Mouse (Mus musculus) 3134 (cell line): ENCODE data around the gene Cdk5rap3.

ENCODE experiments used
- DNase-seq: peaks from one replicate; pipeline ENCODE4 v3.0.0-alpha.2; 2011; ENCODE audit warnings: low spot score; ENCODE audit not compliant: insufficient read length; ENCODE audit errors: extremely low read depth

Cdk5rap3 gene

GRCm38 (mm10) chr11:96899449-96900306, 16.6 kb downstream of the Cdk5rap3 start:
- DNase-seq: no peak

- no peak for DNase-seq
Measured at GRCm38 (mm10) chr11:96895886-96896285, 20.4 kb downstream of the Cdk5rap3 start.

GRCm38 (mm10) chr11:96893203-96893842, 23.0 kb downstream of the Cdk5rap3 start:
- DNase-seq: no peak

DNA sequence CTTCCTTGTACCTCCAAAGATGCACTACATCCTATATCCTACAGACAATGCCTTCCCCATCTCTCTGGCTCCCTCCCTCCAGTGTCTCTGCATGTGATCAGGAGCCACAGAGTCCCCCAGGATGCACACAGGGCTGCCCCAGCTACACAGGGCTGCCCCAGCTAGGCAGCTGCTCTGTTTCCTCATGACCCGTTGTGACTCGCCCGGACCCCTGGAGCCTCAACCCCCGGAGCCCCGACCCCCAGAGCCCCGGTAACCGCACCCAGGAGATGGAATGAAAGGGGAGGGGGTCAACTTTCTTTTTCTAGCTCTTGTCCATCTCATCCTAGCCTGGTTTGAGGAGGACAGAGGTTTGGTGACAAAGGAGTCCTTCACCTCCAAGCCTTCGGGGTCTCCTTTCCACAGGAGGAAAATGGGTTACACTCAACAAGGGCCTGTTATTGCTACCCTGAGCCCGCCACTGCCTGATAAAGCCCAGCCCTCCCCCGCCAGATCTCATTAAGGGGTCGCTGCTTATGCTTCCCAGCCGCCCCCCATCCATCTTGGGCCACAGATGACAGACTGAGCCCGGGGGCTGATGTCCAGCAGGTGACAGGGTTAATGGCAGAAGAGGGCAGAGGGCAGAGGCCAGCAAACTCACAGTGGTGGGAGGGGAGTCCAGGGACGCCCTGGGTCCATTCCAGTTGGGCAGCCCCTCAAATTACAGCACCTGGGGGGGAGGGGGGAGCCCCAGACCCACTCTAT, 24.3 kb downstream of the Cdk5rap3 start:
- DNase-seq: no peak

- no peak for DNase-seq
Measured at GRCm38 (mm10) chr11:96886942-96887546, 29.3 kb downstream of the Cdk5rap3 start.

DNA sequence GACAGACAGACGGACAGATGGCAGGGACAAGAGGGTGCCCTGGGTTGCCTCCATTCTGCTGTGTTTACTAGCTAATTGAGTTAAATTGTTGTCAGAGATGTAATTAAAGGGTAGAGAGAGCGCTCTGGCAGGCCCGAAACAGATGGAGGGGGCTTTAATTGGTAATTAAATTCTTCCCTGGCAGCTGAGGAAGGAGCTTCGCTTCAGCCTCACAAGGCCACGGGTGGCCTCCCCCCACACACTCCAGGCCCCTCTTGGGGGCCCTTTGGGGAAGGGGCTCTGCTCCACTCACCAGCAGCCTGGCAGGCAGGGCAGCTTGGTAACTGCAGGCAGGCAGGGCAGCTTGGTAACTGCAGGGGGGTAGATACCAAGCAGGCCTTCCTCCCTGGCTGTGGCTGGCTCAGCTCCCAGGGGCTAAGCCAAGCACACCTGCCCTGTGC, 30.4 kb downstream of the Cdk5rap3 start:
- no peak for DNase-seq

- DNase-seq: no peak
Measured at GRCm38 (mm10) chr11:96880296-96880695, 36.0 kb downstream of the Cdk5rap3 start.

GRCm38 (mm10) chr11:96879359-96879758, 36.9 kb downstream of the Cdk5rap3 start:
- DNase-seq: no peak

GRCm38 (mm10) chr11:96878715-96879114, 37.6 kb downstream of the Cdk5rap3 start:
- no peak for DNase-seq

GRCm38 (mm10) chr11:96877071-96877470, 39.2 kb downstream of the Cdk5rap3 start:
- DNase-seq: no peak

DNA sequence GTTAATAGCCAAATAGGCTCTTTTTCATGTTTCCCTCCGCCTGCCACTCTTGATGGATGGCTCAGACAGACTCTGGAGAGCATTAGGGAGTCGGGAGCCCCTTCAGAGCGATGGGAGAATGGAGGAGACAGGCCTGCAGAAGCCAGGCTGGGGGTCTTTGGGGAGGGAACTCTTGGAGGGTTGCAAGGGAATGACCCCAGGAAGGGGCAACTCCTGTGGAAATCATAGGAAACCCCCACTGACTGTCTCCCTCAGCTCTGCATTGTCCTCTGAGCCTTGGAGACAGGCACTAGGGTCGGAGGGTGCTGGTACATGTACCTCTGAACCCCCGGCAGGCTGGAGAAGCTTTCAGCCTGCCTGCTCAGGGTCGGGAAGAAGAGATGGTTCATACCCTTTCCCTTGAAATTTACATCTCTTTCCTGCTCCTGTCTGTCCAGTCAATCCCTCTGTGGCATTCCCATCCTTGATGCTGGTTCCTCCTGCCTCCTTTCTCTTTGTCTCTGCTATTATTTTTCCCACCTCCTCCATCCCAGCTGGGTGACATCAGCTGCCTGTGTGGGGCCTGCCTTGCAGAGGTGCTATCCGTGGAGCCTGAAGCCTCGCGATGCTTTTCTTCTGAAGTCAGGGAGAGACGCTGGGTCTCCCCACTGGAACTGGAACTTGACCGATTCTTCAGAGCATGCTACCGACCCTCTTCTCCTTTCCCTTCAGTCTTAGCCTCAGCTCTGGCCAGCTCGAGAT, 39.8 kb downstream of the Cdk5rap3 start:
- DNase-seq: no peak

DNA sequence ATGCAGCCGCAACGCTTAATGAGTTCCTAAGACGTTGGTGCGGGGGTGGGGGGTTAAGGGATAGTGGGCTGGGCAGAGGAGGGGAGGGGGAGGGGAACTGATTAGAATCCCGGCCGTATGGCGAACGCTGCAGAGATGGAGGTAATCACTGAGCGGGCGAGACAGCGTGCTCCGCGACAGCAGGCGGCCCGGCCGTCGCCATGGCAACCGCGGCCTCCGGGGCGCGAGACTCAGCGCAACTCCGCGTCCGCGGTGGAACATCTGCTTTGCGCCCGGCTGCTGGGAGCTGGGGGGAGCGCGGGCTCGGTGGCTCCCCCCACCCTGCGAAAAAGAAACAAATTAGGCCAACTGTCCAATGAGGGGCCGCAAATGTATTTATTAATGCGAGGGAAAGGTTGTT, 40.6 kb downstream of the Cdk5rap3 start:
- DNase-seq: no peak

- no peak for DNase-seq
Measured at GRCm38 (mm10) chr11:96875270-96875669, 41.0 kb downstream of the Cdk5rap3 start.

DNA sequence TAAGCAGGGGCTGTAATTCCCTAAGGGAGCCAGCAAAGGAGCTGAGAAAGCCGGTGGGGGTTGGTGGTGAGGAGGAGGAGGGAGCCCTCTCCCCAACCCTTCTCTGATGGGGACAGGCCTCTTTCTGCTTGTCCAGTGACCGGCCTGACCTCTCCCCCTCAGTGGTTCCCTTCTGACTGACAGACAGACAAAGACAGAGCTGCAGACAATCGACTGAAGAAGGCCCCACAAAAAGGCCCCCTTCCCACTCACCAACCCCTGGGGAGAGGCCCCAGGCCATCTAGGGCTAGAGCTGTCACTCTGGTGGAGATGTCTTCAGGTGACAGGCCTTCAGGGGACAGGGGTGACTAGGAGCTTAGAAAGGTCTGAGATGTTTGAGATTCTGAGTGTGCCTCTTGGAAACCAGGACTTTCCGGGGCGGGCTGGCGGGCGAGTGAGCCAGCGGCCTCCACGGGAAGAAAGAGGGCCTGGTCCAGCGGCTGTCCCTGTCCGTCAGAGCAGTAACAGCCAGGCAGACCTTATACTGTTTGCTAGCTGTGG, 42.6 kb downstream of the Cdk5rap3 start:
- DNase-seq: no peak

GRCm38 (mm10) chr11:96872441-96873379, 43.6 kb downstream of the Cdk5rap3 start:
- no peak for DNase-seq

DNA sequence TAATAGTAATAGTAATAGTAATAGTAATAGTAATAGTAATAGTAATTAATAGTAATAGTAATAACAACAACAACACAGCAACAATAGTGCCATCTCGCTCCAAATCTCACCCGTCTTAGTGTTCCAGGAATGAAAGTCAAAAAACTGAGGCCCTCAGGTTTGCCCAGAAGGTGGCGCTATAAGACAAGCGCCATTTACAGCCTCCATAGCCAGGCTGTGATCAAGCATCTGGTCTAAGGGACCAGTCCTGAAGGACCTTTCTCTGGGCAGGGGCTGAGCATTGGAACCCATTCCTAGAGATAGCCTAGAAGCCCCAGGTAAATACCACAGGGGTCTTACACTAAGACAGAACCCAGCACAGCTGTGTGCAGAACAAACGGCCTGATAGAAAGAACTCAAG, 49.1 kb downstream of the Cdk5rap3 start:
- DNase-seq: no peak

DNA sequence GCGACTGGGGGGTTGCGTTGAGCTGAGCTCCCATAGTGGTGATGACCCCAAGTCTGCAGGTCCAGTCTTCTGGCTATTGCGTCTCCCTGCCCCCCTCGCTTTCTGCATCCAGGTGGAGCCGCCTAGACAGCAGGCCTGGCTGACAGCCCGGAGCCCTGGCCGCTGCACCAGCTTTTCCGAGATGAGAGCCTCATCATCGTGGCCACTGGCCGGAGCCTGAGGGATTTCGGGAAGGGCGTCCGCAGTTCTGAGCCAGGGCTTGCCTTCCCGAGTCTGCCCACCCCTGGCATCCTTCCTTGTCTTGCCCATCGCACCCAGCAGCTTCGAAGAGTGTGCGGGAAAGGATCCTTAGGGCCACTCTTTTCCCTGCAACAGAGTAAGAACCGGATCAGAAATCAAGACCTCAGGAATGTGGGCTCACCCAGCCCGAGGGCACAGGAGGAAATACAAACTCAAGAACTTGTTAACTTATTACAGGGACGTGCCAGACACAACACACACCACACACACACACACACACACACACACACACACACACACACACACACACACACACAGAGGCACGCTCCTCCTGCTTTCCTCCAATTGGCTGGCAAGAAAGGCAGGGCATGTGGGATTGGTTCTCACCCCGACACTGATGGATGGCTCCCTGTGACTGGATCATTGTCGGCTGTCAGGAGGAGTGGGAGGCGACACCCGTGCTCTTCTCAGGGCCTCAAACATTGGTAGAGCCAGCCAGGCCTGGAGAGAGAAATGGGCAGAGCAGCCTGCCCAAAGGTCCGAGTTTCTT, 52.9 kb downstream of the Cdk5rap3 start:
- peak; percentile 85 for DNase-seq

DNA sequence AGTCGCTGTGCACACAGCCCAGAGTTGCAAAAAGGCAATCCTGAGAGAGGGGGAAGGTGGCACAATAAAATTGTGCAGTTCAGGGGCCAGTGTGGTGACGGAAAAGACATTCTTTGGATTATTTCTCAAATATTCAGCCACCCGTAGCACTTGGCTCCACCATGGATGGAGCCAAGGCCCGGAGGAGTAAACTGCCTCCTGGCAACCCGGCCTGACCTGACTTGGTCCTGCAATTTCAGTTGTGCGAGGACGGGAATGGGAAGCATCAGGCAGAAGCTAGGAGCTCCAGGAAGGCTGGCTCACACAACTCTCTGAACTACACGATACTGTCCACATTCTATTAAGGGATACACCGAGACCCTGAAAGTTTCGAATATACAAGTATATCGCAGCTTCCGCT, 53.8 kb downstream of the Cdk5rap3 start:
- no peak for DNase-seq
